Mouse (Mus musculus) midbrain, embryonic 10.5 days (tissue): ENCODE data around the gene Trim65. TPM values are rescaled to one million over a fixed set of nuclear protein-coding genes. Genes with fewer than 3 reads are reported as not detected.

Experiments
- DNase-seq: peaks from one replicate; pipeline ENCODE4 v3.0.0-alpha.2; 2017; ENCODE audit warnings: low spot score
- H3K27ac ChIP-seq: fragments of 300-500 bp; sonication (generic); replicated peaks from 2 replicates; pipeline ENCODE4 v1.5.1; 2016; ENCODE audit warnings: mild to moderate bottlenecking
- H3K27me3 ChIP-seq: fragments of 300-500 bp; sonication (generic); 2 replicates; pipeline ENCODE4 v1.6.1; 2016; ENCODE audit warnings: low read depth, mild to moderate bottlenecking; ENCODE audit not compliant: poor library complexity, severe bottlenecking
- H3K36me3 ChIP-seq: fragments of 300-500 bp; sonication (generic); 2 replicates; pipeline ENCODE4 v1.6.1; 2016; ENCODE audit warnings: mild to moderate bottlenecking, moderate library complexity
- H3K4me1 ChIP-seq: fragments of 300-500 bp; sonication (generic); 2 replicates; pipeline ENCODE4 v1.6.1; 2016
- H3K4me3 ChIP-seq: fragments of 300-500 bp; sonication (generic); 2 replicates; pipeline ENCODE4 v1.5.1; 2016; ENCODE audit warnings: mild to moderate bottlenecking, moderate library complexity
- H3K9me3 ChIP-seq: fragments of 300-500 bp; sonication (generic); replicated peaks from 2 replicates; pipeline ENCODE4 v1.6.1; 2016; ENCODE audit warnings: mild to moderate bottlenecking
- WGBS: fragments of 180-500 bp; shearing (Covaris S2); methylation state at CpG from one replicate; pipeline ENCODE4 v1.1.7; 2016; 5-methylcytosine and 5-hydroxymethylcytosine counted together
- polyA plus RNA-seq: library from polyadenylated mRNA; unstranded; fragments of >200 nt; fragmentation: Nextera tagmentation; extraction: Ambion mirVana; gene quantifications from 2 replicates; pipeline ENCODE4 v1.2.1, GENCODE M21; 2016

Trim65 gene
- polyA plus RNA-seq: 1.4 and 1.8 TPM in 2 replicates

DNA sequence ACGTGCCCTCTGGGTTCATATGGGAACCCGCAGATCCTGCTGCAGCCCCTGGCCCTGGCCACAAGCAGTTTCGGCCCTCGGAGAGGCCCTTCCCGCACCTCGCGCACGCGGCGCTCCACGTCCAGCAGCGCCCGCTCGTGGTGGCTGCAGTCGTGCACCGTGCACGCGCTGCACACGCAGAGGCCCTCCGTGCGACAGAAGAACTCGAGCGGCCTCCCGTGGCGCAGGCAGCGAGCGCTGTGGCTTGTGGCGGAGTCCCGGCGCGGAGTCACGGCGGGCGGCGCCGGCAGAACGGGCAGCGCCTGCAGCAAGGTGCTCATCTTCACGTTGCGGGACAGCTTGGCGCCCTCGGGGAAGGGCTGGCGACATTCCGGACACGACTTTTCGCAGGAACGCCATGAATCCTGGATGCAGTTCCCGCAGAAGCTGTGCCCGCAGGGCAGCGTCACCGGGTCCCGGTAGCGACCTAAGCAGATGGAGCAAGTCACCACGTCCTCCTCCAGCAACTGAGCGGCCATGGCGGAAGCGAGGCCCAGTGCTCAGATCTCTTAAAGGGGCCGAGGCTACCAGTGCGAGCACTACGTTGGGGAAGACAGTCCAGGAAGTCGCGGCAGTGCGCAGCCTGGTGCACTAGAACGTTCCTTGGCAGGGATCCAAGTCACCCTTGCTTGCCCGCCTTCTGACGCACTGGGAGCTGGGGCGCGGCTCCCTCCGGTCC, at the start of gene Trim65:
TSS of gene Trim65 (minus strand) at position 641 of the 718 bp plus-strand sequence.
- peak within 1 kb of the TSS; percentile 67 for H3K4me3 ChIP-seq
- peak within 1 kb of the TSS; percentile 88 for H3K27ac ChIP-seq
- peak; percentile 86 for DNase-seq
- H3K9me3 ChIP-seq: no peaks in the 10 kb centered on the region
- H3K4me1 ChIP-seq: peaks cover 45% of the 10 kb centered on the region
- WGBS: 3% methylated on average over 69 of the region's 69 CpGs
- peaks cover 24% of the 10 kb centered on the region for H3K27me3 ChIP-seq
- peaks cover 53% of the 10 kb centered on the region for H3K36me3 ChIP-seq

DNA sequence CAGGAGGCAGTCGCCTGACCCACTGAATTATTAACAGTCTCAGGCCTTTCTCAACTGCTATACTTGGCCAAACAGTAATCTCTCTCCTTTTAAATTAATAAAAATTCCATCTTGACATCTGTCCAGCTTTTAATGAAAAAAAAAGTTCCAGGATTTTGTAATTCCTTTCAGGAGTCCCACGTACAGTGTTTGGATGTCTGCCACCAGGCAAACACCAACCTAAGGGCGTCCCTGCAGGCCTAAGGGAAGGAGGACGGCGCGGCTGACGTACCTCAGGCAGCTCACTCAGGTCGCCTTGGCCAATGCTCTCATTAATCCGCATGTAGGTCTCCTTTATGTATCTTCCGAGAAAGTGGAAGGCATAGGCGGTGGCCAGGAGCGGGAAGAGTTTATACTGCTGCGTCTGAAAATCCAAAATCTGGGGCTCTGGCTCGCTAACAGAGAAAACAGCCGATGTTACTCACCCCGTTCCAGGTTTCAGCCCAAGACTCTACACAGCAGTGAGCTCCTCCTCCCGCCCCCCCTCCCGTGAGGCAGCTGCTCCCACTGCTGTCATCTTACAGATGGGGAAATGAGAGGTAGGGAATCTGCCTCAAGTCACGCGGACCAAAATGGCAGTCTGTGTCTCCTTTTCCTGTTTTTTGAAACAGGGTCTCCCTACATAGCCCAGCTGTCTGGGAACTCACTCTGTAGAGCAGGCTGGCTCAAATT, 47.6 kb upstream of the Trim65 start:
- H3K27me3 ChIP-seq: no peaks in the 10 kb centered on the region
- no peaks in the 10 kb centered on the region for H3K9me3 ChIP-seq
- no peak overlapping the region for H3K4me3 ChIP-seq
- no peak for DNase-seq
- no peaks in the 10 kb centered on the region for H3K4me1 ChIP-seq
- no peak overlapping the region for H3K27ac ChIP-seq
- WGBS: 92% methylated on average over 20 of the region's 20 CpGs
- H3K36me3 ChIP-seq: peaks cover 93% of the 10 kb centered on the region

DNA sequence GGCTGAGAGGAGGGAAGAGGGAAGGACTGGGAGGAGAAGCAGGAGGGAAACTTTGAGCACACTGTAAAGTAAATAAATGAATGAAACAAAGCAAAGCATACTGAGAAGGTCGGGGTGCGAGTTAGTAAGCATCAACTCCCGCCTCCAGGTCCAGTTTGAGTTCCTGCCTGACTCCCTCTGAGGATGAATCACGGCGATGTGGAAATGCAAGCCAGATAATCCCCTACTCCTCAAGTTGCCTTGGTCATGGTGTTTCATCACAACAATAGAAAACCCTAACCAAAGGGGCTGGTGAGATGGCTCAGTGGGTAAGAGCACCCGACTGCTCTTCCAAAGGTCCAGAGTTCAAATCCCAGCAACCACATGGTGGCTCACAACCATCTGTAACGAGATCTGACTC, 45.1 kb upstream of the Trim65 start:
- Histone ChIP-seq H3K4me1 (no peaks in the 10 kb centered on the region), H3K27me3 (no peaks in the 10 kb centered on the region), H3K4me3 (no peak overlapping the region), H3K36me3 (peaks cover 94% of the 10 kb centered on the region), H3K27ac (no peak overlapping the region), H3K9me3 (no peaks in the 10 kb centered on the region)
- WGBS: 84% methylated on average over 7 of the region's 7 CpGs
- no peak for DNase-seq

DNA sequence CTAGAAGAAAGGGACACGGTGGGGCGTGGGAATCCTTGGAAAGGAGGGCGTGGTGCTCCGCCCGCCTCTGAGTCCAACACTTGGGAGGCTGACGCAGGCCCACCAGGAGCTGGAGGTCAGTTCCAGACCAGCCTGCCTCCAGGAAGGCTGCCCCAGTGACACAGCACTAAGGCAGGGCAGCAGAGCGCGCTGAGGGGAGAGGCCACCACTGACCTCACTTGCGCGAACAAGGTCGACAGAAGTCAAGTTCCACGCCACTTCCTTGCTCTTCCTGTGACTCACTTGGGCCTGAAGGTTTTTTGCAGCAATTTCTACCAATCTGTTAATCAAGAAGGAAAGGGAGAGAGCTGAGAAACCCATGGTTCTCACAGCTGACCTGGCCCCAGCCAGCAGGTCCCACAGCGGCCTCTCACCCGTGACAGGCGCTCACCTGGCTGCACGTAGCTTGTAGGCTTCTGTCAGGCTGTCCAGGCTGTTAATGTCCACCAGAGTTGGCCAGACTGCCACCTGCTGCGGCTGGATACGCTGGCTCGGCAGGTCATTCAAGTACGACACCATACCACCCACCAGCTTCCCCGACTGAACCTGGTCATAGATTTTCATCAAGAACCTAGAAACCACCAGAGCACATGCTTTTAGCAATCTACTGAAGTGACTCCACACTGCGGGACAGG, 44.0 kb upstream of the Trim65 start:
- WGBS: 93% methylated on average over 22 of the region's 22 CpGs
- no peak overlapping the region for H3K27ac ChIP-seq
- no peaks in the 10 kb centered on the region for H3K4me1 ChIP-seq
- peaks cover 86% of the 10 kb centered on the region for H3K36me3 ChIP-seq
- no peak overlapping the region for H3K4me3 ChIP-seq
- DNase-seq: no peak
- no peaks in the 10 kb centered on the region for H3K9me3 ChIP-seq
- H3K27me3 ChIP-seq: no peaks in the 10 kb centered on the region

DNA sequence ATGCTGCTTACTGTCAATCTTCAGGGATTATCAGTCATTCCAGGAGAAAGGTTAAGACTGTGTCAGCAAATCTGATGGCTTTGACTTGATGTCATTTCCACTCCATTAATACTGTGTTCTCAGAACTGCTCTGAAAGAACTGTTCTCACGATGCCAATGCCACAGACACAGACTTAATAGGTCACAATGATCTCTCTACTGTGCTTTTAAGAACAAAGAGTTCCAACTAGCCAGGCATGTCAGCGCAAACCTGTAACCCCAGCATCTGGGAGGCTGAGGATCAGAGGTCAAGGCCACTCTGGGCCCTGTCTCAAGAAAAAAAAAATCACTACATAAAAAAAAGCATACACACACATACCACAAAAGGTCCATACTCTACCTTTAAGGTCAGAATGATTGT, 41.0 kb upstream of the Trim65 start:
- Histone ChIP-seq H3K4me3 (no peak overlapping the region), H3K27me3 (peaks cover 4% of the 10 kb centered on the region; the same call in 1 of the 2 replicates), H3K4me1 (peaks cover 12% of the 10 kb centered on the region), H3K27ac (no peak overlapping the region), H3K9me3 (no peaks in the 10 kb centered on the region), H3K36me3 (peaks cover 59% of the 10 kb centered on the region)
- DNase-seq: no peak
- 96% methylated on average over 2 of the region's 2 CpGs for WGBS

DNA sequence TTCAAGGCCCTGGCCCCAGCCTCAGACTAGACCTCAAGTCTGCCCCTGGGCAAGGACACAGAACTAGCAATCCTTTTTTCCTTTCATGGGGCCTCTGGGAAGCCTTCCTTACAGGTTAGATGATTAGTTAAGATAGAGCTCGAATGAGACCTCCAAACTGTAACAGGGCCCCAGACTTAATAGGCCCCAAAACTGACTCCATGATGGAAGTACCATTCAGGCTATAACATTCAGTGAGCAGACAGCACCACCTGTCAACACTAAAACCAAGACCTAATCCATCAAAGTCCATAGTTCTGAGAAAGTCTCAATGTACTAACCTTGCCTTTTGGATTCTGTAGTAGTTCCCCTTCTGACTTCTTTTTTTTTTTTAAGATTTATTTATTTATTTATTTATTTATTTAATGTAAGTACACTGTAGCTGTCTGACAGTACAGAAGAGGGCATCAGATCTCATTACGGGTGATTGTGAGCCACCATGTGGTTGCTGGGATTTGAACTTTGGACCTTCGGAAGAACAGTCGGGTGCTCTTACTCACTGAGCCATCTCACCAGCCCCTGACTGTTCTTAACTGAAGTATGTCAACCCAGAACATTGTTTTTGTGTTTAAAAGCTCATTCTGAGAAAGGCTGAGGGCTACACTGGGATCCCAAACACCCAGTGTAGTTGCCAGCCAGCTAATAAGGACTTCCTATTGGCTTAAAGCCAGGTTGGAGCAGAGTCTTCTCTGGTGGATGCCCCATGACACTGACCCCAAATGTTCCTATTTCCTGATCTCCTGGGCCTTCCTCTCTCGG, 39.3 kb upstream of the Trim65 start:
- 85% methylated on average over 5 of the region's 5 CpGs for WGBS
- DNase-seq: no peak
- peaks cover 4% of the 10 kb centered on the region; the same call in 1 of the 2 replicates for H3K27me3 ChIP-seq

DNA sequence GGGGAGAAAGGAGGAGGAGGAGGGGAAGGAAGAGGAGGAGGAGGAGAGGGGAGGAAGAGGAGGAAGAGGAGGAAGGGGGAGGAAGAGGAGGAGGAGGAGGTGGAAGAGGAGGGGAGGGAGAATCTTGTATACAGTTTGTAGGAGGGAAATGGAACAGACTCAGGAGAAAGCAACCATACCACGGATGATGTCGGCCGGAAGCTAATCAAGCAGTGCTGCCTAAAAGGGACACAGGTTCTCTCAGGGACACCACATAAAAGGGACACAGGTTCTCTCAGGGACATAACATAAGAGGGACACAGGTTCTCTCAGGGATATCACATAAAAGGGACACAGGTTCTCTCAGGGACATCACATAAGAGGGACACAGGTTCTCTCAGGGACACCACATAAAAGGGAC, 38.3 kb upstream of the Trim65 start:
- H3K4me3 ChIP-seq: no peak overlapping the region
- no peak for DNase-seq
- 84% methylated on average over 3 of the region's 3 CpGs for WGBS

More for the DNA sequence above, 39.3 kb upstream of the Trim65 start:
- no peak overlapping the region for H3K4me3 ChIP-seq
- H3K27ac ChIP-seq: no peak overlapping the region
- no peaks in the 10 kb centered on the region for H3K9me3 ChIP-seq
- H3K4me1 ChIP-seq: peaks cover 21% of the 10 kb centered on the region
- peaks cover 56% of the 10 kb centered on the region for H3K36me3 ChIP-seq

DNA sequence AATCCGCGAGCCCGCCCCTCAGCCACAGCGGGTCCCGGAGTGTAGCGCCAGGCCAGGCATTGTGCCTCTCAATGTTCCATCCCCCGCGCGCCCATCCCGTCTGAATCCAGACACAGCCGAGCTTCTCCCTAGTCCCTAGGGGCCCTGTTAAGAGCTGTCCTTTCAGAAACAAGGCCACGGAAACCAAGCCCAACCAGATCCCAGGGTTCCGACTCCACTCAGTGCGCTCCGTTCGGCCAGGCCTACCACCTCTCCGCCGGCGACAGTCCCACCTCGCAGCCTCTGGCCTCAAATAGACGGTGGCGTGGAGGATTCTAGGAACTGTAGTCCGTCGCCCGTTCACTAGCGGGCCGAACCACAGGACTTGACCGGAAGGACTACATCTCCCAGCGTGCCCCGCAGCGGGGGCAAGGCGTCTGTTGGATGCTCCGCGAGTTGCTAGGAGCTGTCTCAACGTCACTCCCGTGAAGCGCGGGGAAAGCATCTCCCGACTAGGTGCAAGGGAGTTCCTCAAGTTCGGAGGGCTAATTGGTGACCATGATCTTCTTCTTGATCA, 37.0 kb upstream of the Trim65 start, which contains the start of gene Fbf1:
TSS of gene Fbf1 (minus strand) at position 283 of the 556 bp plus-strand sequence.
- DNase-seq: peak; percentile 95
- under 1% methylated on average over 40 of the region's 40 CpGs for WGBS

More for the DNA sequence above, 38.3 kb upstream of the Trim65 start:
- H3K36me3 ChIP-seq: peaks cover 56% of the 10 kb centered on the region
- H3K27ac ChIP-seq: no peak overlapping the region
- H3K27me3 ChIP-seq: peaks cover 4% of the 10 kb centered on the region; the same call in 1 of the 2 replicates
- H3K9me3 ChIP-seq: no peaks in the 10 kb centered on the region
- H3K4me1 ChIP-seq: peaks cover 21% of the 10 kb centered on the region

DNA sequence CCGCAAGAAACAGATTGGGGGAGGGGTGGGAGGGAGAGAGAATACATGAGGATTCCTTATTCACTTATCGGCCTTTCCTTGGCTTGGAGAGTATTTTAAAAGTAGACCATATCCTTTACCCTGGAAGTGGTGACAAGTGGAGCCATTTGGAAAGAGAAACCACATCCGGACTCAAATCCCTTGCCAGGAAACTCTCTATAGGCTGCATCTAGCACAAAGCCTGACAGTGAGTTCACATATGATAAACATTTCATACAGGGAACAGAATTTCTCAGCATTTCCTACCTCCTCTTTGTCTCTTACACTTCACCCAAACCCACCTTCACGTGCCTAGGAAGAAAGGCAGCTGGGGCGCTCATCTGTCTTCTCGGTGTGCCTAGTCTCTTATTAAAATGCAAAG, 36.3 kb upstream of the Trim65 start:
- H3K9me3 ChIP-seq: no peaks in the 10 kb centered on the region
- peak overlapping the region; percentile 91 for H3K27ac ChIP-seq
- H3K4me3 ChIP-seq: peak overlapping the region; percentile 79
- peaks cover 49% of the 10 kb centered on the region for H3K36me3 ChIP-seq
- H3K4me1 ChIP-seq: peaks cover 34% of the 10 kb centered on the region
- no peak for DNase-seq
- 19% methylated on average over 6 of the region's 6 CpGs for WGBS
- H3K27me3 ChIP-seq: peaks cover 4% of the 10 kb centered on the region; the same call in 1 of the 2 replicates

More for the DNA sequence above, 37.0 kb upstream of the Trim65 start, which contains the start of gene Fbf1:
- Histone ChIP-seq H3K27ac (peak within 1 kb of the TSS; percentile 91), H3K4me3 (peak within 1 kb of the TSS; percentile 79), H3K4me1 (peaks cover 28% of the 10 kb centered on the region), H3K36me3 (peaks cover 53% of the 10 kb centered on the region), H3K27me3 (peaks cover 4% of the 10 kb centered on the region; the same call in 1 of the 2 replicates), H3K9me3 (no peaks in the 10 kb centered on the region)

DNA sequence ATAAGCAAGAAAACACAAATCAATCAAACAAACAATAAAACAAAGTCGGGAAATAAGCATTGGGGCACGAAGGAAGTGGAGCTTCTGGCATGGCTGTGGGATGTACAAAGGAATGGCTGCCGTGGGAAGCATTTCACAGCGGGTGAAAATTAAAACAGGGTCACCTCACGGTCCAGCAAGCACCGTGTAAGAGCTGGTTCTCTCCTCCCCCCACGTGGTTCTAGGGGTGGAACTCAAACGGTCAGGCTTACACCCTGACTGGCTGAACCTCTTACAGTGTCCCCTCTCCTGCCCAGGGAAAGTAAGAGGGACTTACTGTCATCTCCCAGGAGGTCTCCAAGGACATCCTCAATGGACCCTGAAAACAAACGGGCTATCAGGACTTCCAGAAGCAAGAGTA, 32.1 kb upstream of the Trim65 start:
- Histone ChIP-seq H3K27me3 (no peaks in the 10 kb centered on the region), H3K36me3 (peaks cover 78% of the 10 kb centered on the region), H3K4me1 (peaks cover 30% of the 10 kb centered on the region), H3K4me3 (0 out of 2 replicates have a peak overlapping the region, but pooled peaks have one; percentile 11), H3K27ac (peak overlapping the region; percentile 52; the same call in 1 of the 2 replicates), H3K9me3 (no peaks in the 10 kb centered on the region)
- 38% methylated on average over 9 of the region's 9 CpGs for WGBS
- no peak for DNase-seq

DNA sequence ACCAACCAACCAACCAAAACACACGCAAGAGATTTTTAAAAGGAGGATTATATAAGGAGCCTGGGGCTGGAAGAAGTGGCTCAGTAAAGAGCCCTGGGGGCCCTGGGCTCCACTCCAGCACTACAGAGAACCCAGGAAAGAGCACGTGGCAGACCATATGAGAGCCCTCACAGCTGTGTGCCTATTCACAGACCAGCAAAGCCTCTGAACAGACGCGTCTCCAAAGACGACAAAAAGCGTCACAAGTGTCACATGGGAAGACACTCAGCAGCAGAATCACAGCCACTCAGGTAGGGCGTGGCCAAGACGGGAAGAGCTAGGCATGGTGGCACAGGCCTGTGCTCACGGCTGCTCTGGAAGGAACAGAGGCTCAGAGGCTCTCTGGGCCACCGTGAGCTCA, 31.2 kb upstream of the Trim65 start:
- Histone ChIP-seq H3K27ac (0 out of 2 replicates have a peak overlapping the region, but pooled peaks have one; percentile 52), H3K4me3 (no peak overlapping the region), H3K36me3 (peaks cover 87% of the 10 kb centered on the region), H3K4me1 (peaks cover 27% of the 10 kb centered on the region), H3K9me3 (no peaks in the 10 kb centered on the region), H3K27me3 (no peaks in the 10 kb centered on the region)
- WGBS: 82% methylated on average over 10 of the region's 10 CpGs
- DNase-seq: no peak
